Mouse (Mus musculus): ENCODE results near the gene Gmip. TPM values are rescaled to one million over a fixed set of nuclear protein-coding genes. Genes with fewer than 3 reads are reported as not detected.

Gene Gmip
- polyA plus RNA-seq, 1 experiment: 6.8 TPM

DNA sequence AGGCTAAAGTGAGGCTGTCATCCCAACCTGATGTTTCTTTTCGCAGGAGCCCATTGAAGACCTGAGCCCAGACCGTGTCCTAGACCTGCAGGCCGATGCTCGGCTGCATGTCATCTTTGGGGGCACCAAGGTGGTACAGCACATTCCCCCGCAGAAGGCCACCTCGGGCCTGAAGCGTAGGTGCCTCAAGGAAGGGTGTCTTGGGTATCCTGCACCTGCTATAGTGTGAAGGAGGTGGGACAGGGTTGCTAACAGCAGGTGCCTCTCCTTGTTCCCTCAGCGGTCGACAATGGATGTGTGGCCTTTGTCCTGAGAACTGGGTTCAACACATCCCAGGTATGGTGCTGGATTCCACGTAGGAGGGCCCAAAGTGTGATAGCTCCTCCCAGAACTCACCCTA, 10.8 kb upstream of the Gmip start:
- H3K4me3 ChIP-seq (ENCODE audit: insufficient read depth, poor library complexity, severe bottlenecking): no peak overlapping the region
- TF ChIP-seq FOSL1 (IDR thresholded peaks at IDR 0.05; ENCODE audit: insufficient read depth, low read length, poor library complexity, severe bottlenecking) (no peak), MYOD1 (IDR thresholded peaks at IDR 0.05; ENCODE audit: control insufficient read depth, insufficient read length, low read depth) (no peak), MYOG (IDR thresholded peaks at IDR 0.05; ENCODE audit: control insufficient read depth, extremely low read depth, insufficient read length) (no peak), CEBPB (IDR thresholded peaks at IDR 0.05; ENCODE audit: low read depth) (no peak), CTCF (IDR thresholded peaks at IDR 0.05; ENCODE audit: control insufficient read depth, insufficient read depth, insufficient read length) (no peak), MAX (IDR thresholded peaks at IDR 0.05) (no peak), USF1 (IDR thresholded peaks at IDR 0.05; ENCODE audit: low read depth) (no peak)
- H3ac ChIP-seq (ENCODE audit: control insufficient read depth, insufficient read length, low read depth): no peak overlapping the region
- H3K79me3 ChIP-seq (ENCODE audit: low read depth): peaks cover 15% of the 10 kb centered on the region
- no peaks in the 10 kb centered on the region for H3K27me3 ChIP-seq (ENCODE audit: control insufficient read depth, insufficient read depth, insufficient read length)
- peaks cover 89% of the 10 kb centered on the region for H3K36me3 ChIP-seq (ENCODE audit: control insufficient read depth, insufficient read depth)
- H3K79me2 ChIP-seq (ENCODE audit: control insufficient read depth, insufficient read depth): peaks cover 29% of the 10 kb centered on the region

DNA sequence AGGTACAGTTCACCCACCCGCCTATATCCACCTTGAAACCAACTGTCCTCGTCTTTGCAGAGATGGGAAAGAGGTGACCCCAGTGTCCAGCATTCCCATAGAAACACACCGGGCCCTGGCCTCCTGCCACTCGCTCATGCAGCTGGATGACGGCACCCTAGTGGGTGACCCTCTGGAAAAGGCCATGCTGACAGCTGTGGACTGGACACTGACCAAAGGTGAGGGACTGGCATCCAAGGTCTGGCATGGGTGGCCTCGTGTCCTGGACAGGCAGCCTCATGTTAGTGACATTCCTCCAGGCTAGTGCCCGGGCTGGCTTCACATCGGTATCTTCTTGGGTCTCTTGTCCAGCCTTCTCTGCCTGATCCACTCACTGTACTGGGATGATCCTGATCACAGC, 9.2 kb upstream of the Gmip start:
- Histone ChIP-seq H3K27me3 (ENCODE audit: control insufficient read depth, insufficient read depth, insufficient read length) (no peaks in the 10 kb centered on the region), H3ac (ENCODE audit: control insufficient read depth, insufficient read length, low read depth) (no peak overlapping the region), H3K79me3 (ENCODE audit: low read depth) (no peaks in the 10 kb centered on the region), H3K36me3 (ENCODE audit: control insufficient read depth, insufficient read depth) (peaks cover 89% of the 10 kb centered on the region), H3K79me2 (ENCODE audit: control insufficient read depth, insufficient read depth) (peaks cover 13% of the 10 kb centered on the region), H3K4me3 (ENCODE audit: insufficient read depth, poor library complexity, severe bottlenecking) (no peak overlapping the region)
- no peak for TF ChIP-seq CTCF (IDR thresholded peaks at IDR 0.05; ENCODE audit: control insufficient read depth, insufficient read depth, insufficient read length)
- no peak for TF ChIP-seq FOSL1 (IDR thresholded peaks at IDR 0.05; ENCODE audit: insufficient read depth, low read length, poor library complexity, severe bottlenecking)
- TF ChIP-seq CEBPB (IDR thresholded peaks at IDR 0.05; ENCODE audit: low read depth): no peak
- TF ChIP-seq MYOG (IDR thresholded peaks at IDR 0.05; ENCODE audit: control insufficient read depth, extremely low read depth, insufficient read length): no peak
- no peak for TF ChIP-seq MYOD1 (IDR thresholded peaks at IDR 0.05; ENCODE audit: control insufficient read depth, insufficient read length, low read depth)
- no peak for TF ChIP-seq MAX (IDR thresholded peaks at IDR 0.05)
- TF ChIP-seq USF1 (IDR thresholded peaks at IDR 0.05; ENCODE audit: low read depth): no peak

GRCm38 (mm10) chr8:69799946-69800345, 8.5 kb upstream of the Gmip start:
- Histone ChIP-seq H3ac (ENCODE audit: control insufficient read depth, insufficient read length, low read depth) (no peak overlapping the region), H3K79me2 (ENCODE audit: control insufficient read depth, insufficient read depth) (peaks cover 6% of the 10 kb centered on the region), H3K79me3 (ENCODE audit: low read depth) (no peaks in the 10 kb centered on the region), H3K4me3 (ENCODE audit: insufficient read depth, poor library complexity, severe bottlenecking) (no peak overlapping the region), H3K27me3 (ENCODE audit: control insufficient read depth, insufficient read depth, insufficient read length) (no peaks in the 10 kb centered on the region), H3K36me3 (ENCODE audit: control insufficient read depth, insufficient read depth) (peaks cover 88% of the 10 kb centered on the region)
- TF ChIP-seq MAX (IDR thresholded peaks at IDR 0.05) (no peak), USF1 (IDR thresholded peaks at IDR 0.05; ENCODE audit: low read depth) (no peak), CEBPB (IDR thresholded peaks at IDR 0.05; ENCODE audit: low read depth) (no peak), FOSL1 (IDR thresholded peaks at IDR 0.05; ENCODE audit: insufficient read depth, low read length, poor library complexity, severe bottlenecking) (no peak), CTCF (IDR thresholded peaks at IDR 0.05; ENCODE audit: control insufficient read depth, insufficient read depth, insufficient read length) (no peak), MYOG (IDR thresholded peaks at IDR 0.05; ENCODE audit: control insufficient read depth, extremely low read depth, insufficient read length) (no peak), MYOD1 (IDR thresholded peaks at IDR 0.05; ENCODE audit: control insufficient read depth, insufficient read length, low read depth) (no peak)

DNA sequence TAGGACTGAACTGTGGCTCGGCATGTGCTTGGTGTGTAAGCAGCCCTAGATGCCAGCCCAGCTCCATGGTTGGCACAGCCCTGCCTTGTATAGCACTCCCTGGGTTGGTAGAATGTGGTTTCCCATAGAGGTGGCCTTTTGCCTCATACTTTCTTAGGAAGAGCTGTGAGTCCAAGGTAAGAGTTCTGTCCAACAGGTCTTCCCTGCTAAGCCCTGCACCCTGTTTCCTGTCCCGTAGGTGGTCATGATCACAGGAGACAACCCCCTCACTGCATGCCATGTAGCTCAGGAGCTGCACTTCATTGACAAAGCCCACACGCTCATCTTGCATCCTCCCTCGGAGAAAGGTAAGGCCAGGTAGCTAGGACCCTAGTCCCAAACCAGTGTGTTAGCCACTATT, 6.7 kb upstream of the Gmip start:
- Histone ChIP-seq H3K36me3 (ENCODE audit: control insufficient read depth, insufficient read depth) (peaks cover 92% of the 10 kb centered on the region), H3K79me2 (ENCODE audit: control insufficient read depth, insufficient read depth) (no peaks in the 10 kb centered on the region)

DNA sequence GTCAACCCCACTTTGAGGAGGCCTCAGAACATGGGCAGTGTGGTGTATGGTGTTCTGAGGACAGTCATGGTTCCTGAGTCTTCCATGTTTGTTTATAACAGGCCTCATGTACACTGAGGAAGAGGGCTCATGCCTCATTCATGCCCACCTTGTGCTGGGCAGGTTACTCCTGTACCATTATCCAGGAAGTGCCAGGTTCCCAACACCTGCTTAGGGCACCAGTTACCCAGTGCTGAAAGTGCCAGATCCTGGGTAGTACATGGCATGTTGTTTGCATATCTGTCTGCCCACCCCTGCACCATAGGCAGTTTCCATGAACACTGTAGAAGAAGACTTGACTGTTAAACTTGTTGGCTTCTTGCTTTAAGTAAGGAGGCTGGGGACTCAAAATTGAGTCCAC, 6.3 kb upstream of the Gmip start:
- no peaks in the 10 kb centered on the region for H3K27me3 ChIP-seq (ENCODE audit: control insufficient read depth, insufficient read depth, insufficient read length)
- H3K36me3 ChIP-seq (ENCODE audit: control insufficient read depth, insufficient read depth): peaks cover 92% of the 10 kb centered on the region
- no peak overlapping the region for H3ac ChIP-seq (ENCODE audit: control insufficient read depth, insufficient read length, low read depth)
- no peak overlapping the region for H3K4me3 ChIP-seq (ENCODE audit: insufficient read depth, poor library complexity, severe bottlenecking)
- no peak for TF ChIP-seq FOSL1 (IDR thresholded peaks at IDR 0.05; ENCODE audit: insufficient read depth, low read length, poor library complexity, severe bottlenecking)
- TF ChIP-seq MYOD1 (IDR thresholded peaks at IDR 0.05; ENCODE audit: control insufficient read depth, insufficient read length, low read depth): no peak
- no peak for TF ChIP-seq USF1 (IDR thresholded peaks at IDR 0.05; ENCODE audit: low read depth)
- no peak for TF ChIP-seq MAX (IDR thresholded peaks at IDR 0.05)
- no peak for TF ChIP-seq CEBPB (IDR thresholded peaks at IDR 0.05; ENCODE audit: low read depth)
- TF ChIP-seq MYOG (IDR thresholded peaks at IDR 0.05; ENCODE audit: control insufficient read depth, extremely low read depth, insufficient read length): no peak
- no peak for TF ChIP-seq CTCF (IDR thresholded peaks at IDR 0.05; ENCODE audit: control insufficient read depth, insufficient read depth, insufficient read length)
- H3K79me3 ChIP-seq (ENCODE audit: low read depth): no peaks in the 10 kb centered on the region
- no peaks in the 10 kb centered on the region for H3K79me2 ChIP-seq (ENCODE audit: control insufficient read depth, insufficient read depth)

More for the DNA sequence above, 6.7 kb upstream of the Gmip start:
- H3K4me3 ChIP-seq (ENCODE audit: insufficient read depth, poor library complexity, severe bottlenecking): no peak overlapping the region
- no peak overlapping the region for H3ac ChIP-seq (ENCODE audit: control insufficient read depth, insufficient read length, low read depth)
- TF ChIP-seq CTCF (IDR thresholded peaks at IDR 0.05; ENCODE audit: control insufficient read depth, insufficient read depth, insufficient read length): no peak
- no peak for TF ChIP-seq USF1 (IDR thresholded peaks at IDR 0.05; ENCODE audit: low read depth)
- TF ChIP-seq MAX (IDR thresholded peaks at IDR 0.05): no peak
- TF ChIP-seq MYOD1 (IDR thresholded peaks at IDR 0.05; ENCODE audit: control insufficient read depth, insufficient read length, low read depth): no peak
- no peak for TF ChIP-seq FOSL1 (IDR thresholded peaks at IDR 0.05; ENCODE audit: insufficient read depth, low read length, poor library complexity, severe bottlenecking)
- no peaks in the 10 kb centered on the region for H3K79me3 ChIP-seq (ENCODE audit: low read depth)
- no peaks in the 10 kb centered on the region for H3K27me3 ChIP-seq (ENCODE audit: control insufficient read depth, insufficient read depth, insufficient read length)

GRCm38 (mm10) chr8:69803366-69803765, 5.1 kb upstream of the Gmip start:
- Histone ChIP-seq H3K79me2 (ENCODE audit: control insufficient read depth, insufficient read depth) (no peaks in the 10 kb centered on the region), H3K36me3 (ENCODE audit: control insufficient read depth, insufficient read depth) (peaks cover 93% of the 10 kb centered on the region), H3K27me3 (ENCODE audit: control insufficient read depth, insufficient read depth, insufficient read length) (no peaks in the 10 kb centered on the region), H3ac (ENCODE audit: control insufficient read depth, insufficient read length, low read depth) (no peak overlapping the region), H3K79me3 (ENCODE audit: low read depth) (no peaks in the 10 kb centered on the region), H3K4me3 (ENCODE audit: insufficient read depth, poor library complexity, severe bottlenecking) (no peak overlapping the region)
- TF ChIP-seq CTCF (IDR thresholded peaks at IDR 0.05; ENCODE audit: control insufficient read depth, insufficient read depth, insufficient read length) (no peak), MAX (IDR thresholded peaks at IDR 0.05) (no peak), FOSL1 (IDR thresholded peaks at IDR 0.05; ENCODE audit: insufficient read depth, low read length, poor library complexity, severe bottlenecking) (no peak), MYOD1 (IDR thresholded peaks at IDR 0.05; ENCODE audit: control insufficient read depth, insufficient read length, low read depth) (no peak), MYOG (IDR thresholded peaks at IDR 0.05; ENCODE audit: control insufficient read depth, extremely low read depth, insufficient read length) (no peak), CEBPB (IDR thresholded peaks at IDR 0.05; ENCODE audit: low read depth) (no peak), USF1 (IDR thresholded peaks at IDR 0.05; ENCODE audit: low read depth) (no peak)
